Mouse (Mus musculus) urinary bladder, adult 18-20 months (tissue): ENCODE measurements around the gene Slc5a10.
A peak's percentile ranks its signal among the peaks of the same experiment; 100 is the strongest.

ENCODE experiments used
- DNase-seq, 2 experiments: peaks; one replicate each; pipeline ENCODE4 v3.0.0; 2022; ENCODE audit warnings: low spot score in 2 of 2, mixed read lengths in 2 of 2

Slc5a10 gene

DNA sequence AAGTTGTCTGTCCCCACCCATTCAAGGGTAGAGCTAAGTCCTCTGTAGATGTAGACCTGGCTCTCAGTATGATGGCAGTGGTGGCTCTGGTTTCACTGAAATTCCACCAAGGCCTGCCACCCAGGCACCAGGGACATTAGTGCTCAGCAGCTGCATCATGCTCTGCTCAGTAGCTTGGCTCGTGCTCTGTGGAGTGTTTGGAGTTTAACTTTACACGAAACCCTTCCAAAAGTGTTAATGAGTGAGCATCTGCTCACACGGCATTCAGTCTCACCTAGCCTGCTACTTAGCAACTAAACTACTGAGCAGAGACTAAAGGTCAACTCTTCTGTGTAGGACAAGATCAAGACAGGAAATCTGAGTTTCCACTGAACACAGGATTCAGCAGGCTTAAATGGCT, at the start of gene Slc5a10:
TSS of gene Slc5a10 (minus strand) at position 191 of the 400 bp plus-strand sequence.
- no peak for DNase-seq

DNA sequence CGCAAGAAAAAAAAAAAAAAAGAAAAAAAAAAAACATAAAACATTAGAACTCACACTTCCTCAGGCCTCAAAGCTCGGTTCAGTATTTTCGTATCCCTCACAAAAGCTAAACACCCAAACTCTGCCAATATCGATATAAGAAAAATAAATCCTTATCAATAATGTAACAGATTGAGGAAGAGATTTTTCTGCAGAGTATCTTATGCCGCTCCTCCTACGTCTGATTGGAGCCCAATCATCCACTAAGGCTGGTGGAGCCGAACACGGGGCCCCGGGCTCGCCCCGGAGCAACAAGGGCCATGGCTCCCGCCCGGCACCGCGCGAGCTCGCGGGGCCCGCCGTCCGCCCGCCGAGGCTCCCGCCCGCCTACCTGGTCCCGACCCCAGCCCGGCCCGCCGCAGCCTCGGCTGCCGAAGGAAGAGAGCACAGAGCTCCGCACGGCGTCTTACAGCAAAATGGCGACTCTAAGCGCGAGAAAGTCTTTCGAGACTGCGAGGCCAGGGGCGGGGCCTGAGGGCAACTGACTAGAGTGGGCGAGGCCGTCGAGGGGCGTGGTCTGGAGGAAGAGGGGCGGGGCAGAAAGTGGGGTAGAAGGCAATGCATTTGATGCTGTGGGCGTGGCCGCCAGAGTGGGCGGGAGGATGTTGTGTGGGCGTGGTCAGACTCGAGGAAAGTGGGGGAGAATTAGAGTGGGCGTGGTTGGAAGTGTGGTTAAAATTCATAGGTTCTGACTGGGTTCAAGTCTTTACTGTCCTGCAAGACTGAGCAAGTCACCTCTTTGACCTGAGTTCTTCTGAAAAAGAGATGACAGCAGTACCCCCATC, 41.2 kb upstream of the Slc5a10 start, which contains the start of gene Prpsap2:
TSS of gene Prpsap2 (minus strand) at position 505 of the 824 bp plus-strand sequence.
- peak; percentile 98 to 100 for DNase-seq

DNA sequence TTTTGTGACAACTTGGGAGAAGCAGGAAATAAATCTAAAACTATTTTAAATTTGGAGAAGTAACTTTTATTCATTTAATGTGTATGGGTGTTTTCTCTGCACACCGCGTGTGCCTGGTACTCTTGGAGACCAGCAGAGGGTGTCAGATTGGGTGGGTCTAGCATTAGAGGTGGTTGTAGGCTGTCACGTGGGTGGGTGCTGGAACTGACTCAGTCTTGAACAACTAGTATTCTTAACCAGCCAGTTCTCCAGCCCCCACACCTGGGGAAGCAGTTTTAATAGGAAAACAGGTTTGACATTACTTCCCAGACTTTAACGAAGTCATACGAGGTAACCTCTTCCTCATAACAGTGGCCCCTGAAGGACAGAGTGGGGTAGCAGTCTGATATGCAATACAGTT, 39.9 kb upstream of the Slc5a10 start:
- no peak for DNase-seq

DNA sequence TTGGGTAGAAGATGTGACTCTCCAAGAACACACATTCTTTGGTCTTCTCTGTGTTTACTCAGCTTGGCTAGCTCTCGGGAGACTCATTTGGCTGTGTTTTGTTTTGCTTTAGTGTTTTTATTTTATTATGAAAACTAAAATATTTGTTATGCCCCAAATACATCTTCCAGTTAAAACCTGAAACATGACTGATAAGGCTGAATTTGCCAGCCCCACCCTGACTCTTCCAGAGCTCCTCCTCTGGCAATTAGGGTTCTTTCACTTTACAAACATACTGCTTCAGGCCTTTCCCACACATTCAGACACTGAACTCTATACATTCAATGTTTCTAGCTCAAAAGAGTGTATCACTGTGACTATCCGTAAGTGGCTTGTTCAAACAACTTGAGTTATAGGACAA, 36.5 kb upstream of the Slc5a10 start:
- DNase-seq = no peak

DNA sequence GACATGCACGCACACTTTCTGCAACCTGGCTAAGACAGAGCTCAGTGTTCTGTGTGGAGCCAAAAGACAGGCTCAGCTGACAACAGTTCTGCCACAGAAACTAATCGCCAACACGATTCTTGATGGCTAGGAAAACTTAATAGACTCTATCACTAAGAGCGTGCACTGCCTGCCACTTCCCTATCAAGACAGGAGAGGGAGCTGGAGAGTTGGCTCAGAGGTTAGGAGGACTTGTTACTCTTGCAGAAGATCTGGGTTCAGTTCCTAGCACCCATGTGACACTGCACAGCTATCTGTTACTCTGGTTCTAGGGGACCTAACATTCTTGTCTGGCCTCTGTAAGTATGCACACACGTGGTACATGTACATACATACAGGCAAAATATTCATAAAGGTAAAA, 31.0 kb upstream of the Slc5a10 start:
- DNase-seq = no peak

DNA sequence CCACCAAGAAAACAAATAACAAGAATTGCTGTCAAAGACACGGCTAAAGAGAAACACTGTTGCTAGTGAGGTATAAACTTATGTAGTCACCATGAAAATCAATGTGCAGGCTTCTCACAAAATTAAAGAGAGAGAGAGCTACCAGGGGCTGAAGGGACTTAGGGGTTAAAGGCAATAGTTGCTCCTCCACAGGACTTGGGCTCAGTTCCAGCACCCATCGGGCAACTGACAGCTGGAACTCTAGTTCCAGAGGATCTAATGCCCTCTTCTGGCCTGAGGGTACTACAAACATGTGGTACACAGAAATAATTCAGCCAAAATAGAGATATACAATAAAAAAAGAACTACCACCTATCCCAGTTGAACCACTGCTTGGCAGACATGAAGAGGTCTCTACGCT, 26.5 kb upstream of the Slc5a10 start:
- DNase-seq = no peak

DNA sequence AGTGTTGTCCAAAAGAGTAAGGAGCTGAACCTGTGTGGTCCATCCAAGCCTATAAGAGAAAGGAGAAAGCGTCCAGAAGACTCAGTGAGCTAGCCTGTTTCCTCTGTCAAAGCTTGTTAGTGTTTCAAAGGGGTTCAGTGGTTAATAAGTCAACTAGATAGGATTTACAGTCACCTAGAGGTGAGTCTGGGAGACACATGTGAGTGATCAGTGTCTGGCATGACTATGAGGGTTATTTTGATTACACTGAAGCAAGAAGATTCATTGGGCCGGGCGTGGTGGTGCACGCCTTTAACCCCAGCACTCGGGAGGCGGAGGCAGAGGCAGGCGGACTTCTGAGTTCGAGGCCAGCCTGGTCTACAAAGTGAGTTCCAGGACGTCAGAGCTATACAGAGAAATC, 25.2 kb upstream of the Slc5a10 start:
- DNase-seq = no peak

DNA sequence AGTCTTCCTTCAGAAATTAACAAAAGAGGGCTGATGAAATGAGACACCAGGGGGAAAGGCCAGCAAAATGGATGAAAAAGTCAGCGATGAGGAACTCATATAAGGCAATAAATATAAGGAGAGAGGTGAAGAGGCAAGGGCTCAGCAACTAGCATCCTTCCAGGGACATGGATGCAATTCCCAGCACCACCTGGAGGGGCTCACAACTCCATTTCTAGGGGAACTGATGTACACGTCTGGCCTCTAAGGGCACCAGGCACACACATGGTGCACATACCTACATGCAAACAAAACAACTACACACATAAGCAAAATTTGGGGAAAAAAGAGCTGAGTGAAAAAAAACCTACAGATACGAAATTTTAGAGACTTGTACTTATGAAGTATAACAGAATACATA, 23.8 kb upstream of the Slc5a10 start:
- DNase-seq = no peak

DNA sequence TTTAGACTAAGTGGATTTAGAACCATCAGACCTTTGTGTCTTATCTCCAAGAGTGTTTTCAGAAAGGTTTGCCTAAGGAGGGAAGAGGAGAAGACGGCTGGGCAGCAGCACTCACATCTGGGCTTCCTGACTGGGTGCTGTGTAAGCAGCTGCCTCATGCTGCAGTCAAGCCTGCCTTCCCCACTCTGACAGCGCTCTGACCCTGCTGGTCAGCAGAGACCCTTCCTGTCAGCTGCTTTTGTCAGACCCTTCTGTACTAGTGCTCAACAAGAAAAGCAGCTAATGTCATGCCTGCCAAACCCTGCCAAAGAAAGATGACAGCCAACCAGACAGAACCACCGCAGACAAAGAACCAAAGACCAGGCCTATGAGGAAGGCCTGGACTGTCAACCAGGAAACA, 23.1 kb upstream of the Slc5a10 start:
- DNase-seq = no peak

DNA sequence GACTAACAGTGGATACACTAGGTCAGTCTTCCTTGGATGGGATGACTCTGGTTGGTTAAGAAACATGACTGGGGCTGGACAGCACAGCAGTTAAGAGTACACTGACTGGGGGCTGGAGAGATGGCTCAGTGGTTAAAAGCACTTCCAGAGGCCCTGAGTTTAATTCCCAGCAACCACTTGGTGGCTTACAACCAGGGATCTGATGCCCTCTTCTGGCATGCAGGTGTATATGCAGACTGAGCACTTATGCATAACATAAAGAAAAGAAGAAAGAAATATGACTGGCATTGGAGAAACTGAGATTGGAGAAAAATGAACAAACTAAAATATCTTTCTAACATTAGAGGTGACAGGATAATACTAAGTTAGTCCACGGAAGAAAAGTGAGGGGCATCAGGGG, 19.9 kb upstream of the Slc5a10 start:
- DNase-seq = no peak

DNA sequence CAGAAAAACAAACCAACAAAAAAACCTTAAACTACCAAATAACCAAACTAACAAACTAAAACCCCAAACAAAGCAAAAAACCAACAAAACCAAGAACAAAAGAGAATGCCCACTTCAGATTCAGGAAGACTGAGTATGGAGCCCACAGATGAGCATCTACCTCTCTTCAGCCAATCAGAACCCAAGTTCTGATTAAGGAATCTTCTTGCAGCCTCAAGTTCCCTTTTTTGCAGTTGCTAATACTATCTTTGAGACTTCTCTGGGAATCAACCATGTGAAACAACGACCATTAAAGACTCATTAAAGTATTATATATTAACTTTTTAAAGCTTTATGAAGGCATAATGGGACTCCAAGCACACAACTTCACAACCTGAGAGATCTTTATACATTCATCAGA, 16.7 kb upstream of the Slc5a10 start:
- DNase-seq = no peak

DNA sequence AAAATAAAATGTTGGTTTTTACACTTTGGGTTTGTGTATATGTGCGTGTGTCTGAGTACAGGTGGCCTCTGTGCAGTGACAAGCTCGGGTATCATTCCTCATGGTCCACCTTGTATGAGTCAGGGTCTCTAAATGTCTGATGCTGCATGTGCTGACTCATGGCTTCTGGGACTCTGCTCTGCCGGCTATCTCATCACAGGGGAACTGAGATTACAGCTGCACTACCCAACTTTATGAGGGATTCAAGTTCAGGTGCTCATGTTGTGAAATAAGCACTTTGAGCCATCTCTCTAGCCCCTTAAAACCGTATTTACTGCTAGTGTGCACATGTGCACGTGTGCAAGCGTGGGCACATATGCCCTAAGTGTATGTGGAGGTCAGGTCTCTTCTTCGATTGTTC, 12.0 kb upstream of the Slc5a10 start:
- no peak for DNase-seq

DNA sequence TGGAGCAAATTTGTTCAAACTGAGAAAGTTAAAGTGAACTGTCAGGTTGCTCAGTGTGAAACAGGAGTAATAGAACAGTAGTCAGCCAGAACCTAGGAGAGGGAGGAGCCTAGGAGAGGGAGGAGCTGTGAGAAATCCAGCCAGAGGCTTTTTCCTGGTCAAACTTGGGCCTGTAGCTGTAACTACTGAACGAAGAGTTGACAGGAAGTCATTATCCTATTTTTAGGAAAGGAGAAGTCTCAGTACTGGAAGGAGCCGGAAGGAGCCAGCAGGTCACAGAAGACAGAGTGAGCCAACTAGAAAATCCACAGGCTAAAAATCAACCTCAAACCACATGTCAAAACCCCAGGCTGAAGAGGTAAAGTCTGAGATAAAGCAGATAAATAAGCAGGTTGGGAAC, 7.4 kb upstream of the Slc5a10 start:
- DNase-seq = no peak

DNA sequence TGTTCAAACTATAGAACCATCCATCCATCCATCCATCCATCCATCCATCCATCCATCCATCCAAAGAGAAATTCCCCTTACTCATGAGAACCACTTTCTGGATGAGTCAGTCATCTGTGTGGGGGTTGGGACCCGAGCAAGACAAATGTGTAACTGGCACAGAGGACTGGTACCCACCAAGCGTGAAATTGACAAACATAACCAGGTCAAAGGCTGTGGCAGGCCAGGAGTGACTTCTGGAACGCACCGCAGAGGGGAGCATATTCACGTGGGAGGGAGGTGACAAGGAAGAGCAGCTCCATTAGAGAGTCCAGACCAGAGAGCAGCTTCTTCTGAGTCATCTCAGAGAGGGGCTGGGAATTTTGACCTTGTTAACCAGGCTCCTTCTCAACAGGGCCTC, 1.5 kb upstream of the Slc5a10 start:
- DNase-seq = no peak

DNA sequence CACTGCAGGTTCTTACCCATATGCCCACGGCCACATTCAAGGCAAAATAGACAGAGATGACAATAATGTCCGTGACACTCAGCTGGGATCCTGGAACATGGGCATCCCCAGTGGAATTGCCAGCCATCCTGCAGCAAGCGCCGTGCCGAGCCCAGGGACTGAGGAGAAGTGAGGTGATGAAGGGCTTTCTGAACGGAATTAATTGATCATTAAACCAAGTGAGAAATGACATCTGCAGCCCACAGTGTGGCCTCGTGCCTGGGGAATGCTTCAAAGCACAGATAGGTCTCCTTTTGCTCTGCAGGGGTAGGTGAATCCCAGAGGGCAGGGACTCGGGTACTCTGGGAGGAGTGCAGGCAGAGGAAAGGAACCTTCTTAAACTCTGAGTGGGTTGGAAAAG, 800 bp downstream of the Slc5a10 start:
- no peak for DNase-seq

DNA sequence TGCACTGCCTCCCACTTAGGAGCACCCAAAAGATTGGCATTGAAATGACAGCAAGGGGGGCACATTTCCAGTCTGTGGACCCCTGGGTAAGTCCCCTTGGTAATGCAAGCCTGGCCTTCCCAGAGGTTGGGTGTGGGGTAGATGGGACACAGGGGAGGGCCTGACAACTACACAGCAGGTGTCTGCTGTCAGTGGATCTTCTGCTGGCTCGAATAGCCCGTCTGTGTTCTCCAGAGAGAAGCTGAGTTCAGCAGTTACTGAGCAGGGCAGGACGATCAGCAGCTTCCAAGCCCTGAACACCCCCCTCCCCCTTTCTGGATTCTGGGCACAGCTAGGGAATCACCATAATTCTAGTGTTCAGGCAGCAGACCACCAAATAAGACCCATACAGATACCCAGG, 1.2 kb downstream of the Slc5a10 start:
- no peak for DNase-seq

DNA sequence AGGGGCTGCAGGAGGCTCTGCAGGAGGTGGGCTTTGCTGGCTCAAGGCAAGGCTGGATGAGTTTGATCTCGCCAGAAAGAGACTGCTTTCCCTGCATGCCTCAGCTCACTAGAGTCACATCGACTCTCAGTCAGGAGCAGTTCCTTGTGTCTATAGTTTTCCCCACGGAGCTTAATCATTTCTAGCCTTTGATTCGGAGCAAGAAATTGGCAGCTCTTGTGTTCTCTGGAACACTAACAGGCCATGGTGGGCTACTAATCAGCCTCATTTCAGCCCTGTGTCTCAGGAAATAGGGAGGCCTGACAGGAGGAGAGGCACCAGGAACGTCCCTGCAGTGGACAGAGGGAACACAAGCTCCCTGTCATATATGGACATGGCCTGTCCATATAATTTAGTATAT, 2.6 kb downstream of the Slc5a10 start:
- no peak for DNase-seq

DNA sequence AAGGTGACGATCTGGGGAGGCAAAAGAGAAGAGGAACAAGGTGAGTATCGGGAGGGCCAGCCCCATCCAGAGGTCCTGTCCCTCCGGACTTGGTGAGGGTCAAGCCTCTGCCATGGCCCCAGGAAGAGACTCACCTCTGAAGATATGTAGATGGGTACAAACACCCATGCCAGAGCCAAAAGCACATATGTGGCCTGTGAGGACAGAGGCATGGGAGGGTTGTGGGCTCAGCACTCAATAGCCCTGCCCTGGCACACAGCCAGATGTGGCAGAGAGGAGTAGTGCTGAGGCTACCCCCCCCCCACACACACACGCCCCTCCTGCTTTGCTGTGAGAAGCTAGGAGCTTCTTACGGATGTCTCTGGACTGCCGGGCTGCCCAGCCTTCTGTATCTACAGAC, 5.5 kb downstream of the Slc5a10 start:
- no peak for DNase-seq

DNA sequence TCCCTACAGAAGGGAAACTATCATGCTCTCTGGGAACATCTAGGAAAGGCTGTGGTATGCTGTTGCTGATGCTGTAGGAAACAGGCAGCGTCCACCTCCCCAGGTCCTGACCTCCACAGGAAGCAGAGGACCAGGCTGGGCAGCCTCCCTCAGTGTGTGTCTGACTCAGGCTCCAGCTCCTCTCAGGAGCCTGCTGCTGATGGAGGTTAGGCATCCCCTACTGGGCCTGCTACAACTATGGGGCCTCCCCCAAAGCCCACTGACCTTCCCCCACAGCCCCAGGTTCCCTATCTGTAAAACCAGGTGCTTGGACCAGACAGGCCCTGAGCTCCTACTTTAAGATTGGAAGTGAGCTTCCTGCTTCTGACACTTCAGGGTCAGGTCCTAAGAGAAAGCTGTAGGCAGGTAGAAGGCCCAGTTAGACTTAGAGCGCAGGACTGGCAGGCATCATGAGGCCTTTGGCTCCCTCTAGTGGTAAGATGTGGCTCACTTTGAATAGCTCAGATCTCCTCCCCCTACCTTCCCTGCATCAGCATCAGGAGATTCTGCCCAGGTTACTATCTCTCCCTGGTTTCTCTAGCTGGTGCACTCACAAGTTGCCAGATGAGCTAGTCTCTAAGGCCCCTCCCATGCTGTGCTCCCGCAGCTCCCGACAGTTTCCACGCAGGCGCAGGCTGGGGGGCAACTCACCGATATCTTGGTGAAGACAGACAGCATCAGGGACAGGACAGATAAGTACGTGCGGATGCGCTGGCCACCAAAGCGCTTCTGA, 6.1 kb downstream of the Slc5a10 start:
- DNase-seq = peak; percentile 33 to 44

DNA sequence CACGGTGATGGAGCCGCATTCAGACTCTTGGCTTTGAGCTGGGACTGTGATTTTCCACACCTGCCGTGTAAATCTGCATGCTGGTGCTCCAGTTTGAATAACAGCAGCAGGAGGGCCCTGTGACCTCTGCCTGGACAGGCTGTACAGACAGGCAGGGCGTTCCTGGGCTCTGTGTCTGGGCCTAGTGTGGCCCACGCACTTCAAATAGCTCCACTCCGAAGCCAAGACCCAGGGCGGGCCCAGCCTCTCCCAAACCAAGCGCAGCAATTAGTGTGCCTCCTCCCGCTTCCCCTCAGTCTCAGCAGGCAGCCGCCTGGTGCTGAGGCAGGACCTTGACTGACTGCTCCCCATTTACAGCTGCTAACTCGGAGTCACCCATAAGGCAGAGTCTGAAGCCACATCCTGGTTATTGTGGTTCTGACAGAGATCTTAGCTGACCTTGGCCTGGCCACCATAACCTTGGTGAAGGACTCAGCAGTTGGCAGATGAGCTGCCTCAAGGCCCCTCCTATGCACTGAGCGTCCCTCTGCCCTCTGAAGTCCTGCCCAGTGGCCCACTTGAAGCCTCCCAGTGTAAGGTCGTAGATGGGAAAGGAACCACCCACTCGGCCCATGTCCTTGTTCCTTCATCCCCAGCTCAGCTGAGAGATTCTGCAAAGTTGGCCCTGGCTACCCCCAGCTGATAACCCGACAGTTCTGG, 7.3 kb downstream of the Slc5a10 start:
- peak in 1 of 2 experiments; percentile 34 for DNase-seq

DNA sequence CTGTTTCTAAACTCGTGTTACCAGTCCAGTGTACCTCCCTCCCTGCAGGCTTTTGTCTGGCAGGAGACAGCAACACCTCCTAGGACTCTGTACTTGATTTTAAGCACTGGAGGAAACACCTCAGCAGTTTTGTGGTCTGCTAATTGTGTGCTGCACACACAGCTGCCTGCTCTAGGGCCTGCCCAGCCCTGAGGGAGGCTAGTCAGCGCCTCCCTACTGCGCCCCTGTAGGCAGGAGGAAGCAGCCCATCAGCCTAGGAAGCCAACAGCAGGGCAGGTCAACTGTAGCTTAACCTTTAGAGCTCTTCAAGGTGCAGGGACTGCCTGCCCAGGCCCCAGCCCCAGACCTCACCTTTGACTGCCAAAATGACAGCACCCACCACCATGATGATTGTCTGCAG, 11.7 kb downstream of the Slc5a10 start:
- no peak for DNase-seq

DNA sequence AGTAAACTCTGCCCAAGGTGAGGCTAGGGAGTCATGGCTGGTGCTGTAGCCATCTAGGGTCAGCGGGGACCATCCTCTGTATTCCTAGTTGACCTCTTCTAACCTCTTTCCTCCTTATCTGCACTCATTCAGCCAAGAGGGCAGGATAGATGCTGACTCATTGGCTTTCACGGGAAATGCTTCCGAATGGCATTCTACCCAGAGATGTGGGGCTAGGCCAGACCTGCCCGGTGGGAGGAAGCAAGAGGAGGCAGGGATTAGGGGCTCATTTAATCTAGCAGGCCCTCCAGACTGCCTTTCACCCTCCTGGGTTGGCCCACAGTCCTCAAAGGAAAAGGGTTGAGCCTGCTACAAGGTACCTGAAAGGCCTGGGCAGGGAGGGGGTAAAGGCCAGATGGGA, 14.4 kb downstream of the Slc5a10 start:
- DNase-seq = no peak

DNA sequence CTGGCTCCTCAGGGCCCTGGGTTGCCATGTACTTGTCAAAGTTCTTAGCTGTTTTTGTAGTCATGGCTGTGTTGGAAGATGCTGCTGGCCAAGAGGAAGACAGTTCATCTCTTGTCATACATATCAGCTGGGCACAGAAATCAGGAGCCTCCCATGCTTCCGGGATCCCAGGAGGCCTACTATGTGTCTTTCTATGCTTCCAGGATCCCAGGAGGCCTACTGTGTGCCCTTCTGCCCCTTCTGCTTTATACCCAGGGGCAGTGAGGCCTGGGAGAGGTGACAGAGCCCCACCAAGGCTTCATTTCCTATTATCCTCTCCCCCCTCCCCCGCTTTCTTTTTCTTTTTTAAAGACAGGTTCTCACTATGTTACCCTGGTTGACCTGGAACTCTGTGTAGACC, 15.0 kb downstream of the Slc5a10 start:
- no peak for DNase-seq
